Mouse (Mus musculus): ENCODE results near the gene Rilpl1.

DNA sequence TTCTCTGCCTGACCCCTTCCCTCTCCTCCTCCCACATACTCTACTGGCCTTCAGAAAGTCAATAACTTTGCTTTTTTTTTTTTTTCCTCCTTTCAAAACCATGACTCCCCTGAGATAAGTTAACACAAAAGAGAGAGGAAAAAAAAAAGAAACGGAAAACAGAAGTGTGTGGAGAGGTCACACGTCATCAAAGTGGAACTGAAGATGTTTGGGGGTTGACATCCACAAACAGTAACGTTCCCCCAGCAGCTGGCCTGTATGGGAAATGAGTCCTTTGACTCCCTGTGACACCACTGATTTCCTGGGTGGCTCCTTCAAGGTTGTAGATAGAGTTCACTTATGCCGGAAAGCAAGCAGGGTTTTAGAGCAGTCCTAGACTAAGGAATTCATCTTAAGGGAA, 51.1 kb downstream of the Rilpl1 start:
- no peak for TF ChIP-seq CTCF (IDR thresholded peaks at IDR 0.05; ENCODE audit: low read depth, low read length)
- TF ChIP-seq POLR2A (IDR thresholded peaks at IDR 0.05; ENCODE audit: borderline replicate concordance, low read depth, low read length), result no peak

Measured in bone marrow macrophage, adult 2 months (primary cell).